Mouse (Mus musculus) thymus, adult 2 months (tissue): ENCODE measurements around the gene 1700013F07Rik.

Source experiments
- CTCF ChIP-seq: fragments of 200-500 bp; IDR thresholded peaks from 2 replicates; pipeline ENCODE4 v1.5.1; 2012; ENCODE audit warnings: mild to moderate bottlenecking, control low read depth, low read length, moderate library complexity, borderline replicate concordance; ENCODE audit not compliant: control insufficient read depth, poor library complexity, insufficient read depth; ENCODE audit errors: extremely low read depth
- POLR2A ChIP-seq: fragments of 200-500 bp; IDR thresholded peaks from 2 replicates; pipeline ENCODE4 v1.6.1; 2012; ENCODE audit warnings: mild to moderate bottlenecking, low read length, control low read depth, moderate library complexity; ENCODE audit not compliant: control insufficient read depth, poor library complexity, insufficient read depth; ENCODE audit errors: extremely low read depth

DNA sequence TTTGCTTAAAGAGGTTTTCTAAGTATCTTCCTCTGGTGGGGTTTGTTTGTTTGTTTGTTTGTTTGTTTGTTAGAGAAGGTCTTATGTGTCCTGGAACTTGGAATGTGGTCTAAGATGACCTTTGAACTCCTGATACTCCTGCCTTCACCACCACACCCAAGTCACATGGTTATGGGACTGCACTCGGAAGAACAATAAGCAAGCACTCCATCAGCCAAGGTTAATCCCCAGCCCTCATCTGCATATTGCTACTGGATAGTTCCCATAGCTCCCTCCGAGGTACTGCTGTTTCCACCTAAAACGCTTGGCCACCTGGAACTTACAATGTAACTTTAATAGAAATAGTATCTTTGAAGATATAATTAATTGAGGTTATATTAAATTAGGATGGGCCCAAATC, 20.5 kb upstream of the 1700013F07Rik start:
- TF ChIP-seq CTCF (no peak), POLR2A (no peak)
